Mouse (Mus musculus) forebrain, postnatal 0 days (tissue): ENCODE measurements around the gene Slc44a5. TPM values are rescaled to one million over a fixed set of nuclear protein-coding genes. Genes with fewer than 3 reads are reported as not detected.

ENCODE experiments used
- ATAC-seq: fragments of 200-750 bp; cut with Nextera tagmentation; 2 replicates; pipeline ENCODE4 v1.8.0; 2017; ENCODE audit warnings: mild to moderate bottlenecking, moderate library complexity
- DNase-seq: peaks from one replicate; pipeline ENCODE4 v3.0.0-alpha.2; 2015
- H3K27ac ChIP-seq: fragments of 300-500 bp; sonication (generic); 2 replicates; pipeline ENCODE4 v1.5.1; 2014; ENCODE audit warnings: low read depth, mild to moderate bottlenecking, antibody characterized with exemption, low read length, moderate library complexity, mixed read lengths
- H3K27me3 ChIP-seq: fragments of 300-500 bp; sonication (generic); 2 replicates; pipeline ENCODE4 v1.6.1; 2014; ENCODE audit warnings: mild to moderate bottlenecking, low read length, mixed read lengths; ENCODE audit not compliant: insufficient read depth
- H3K36me3 ChIP-seq: fragments of 300-500 bp; sonication (generic); 2 replicates; pipeline ENCODE4 v1.6.1; 2014; ENCODE audit warnings: mild to moderate bottlenecking, moderate library complexity; ENCODE audit not compliant: insufficient read depth
- H3K4me1 ChIP-seq: fragments of 300-500 bp; sonication (generic); 2 replicates; pipeline ENCODE4 v1.6.1; 2014; ENCODE audit warnings: antibody characterized with exemption; ENCODE audit not compliant: insufficient read depth
- H3K4me2 ChIP-seq: fragments of 300-500 bp; sonication (generic); 2 replicates; pipeline ENCODE4 v1.6.1; 2014; ENCODE audit warnings: low read depth, mild to moderate bottlenecking, moderate library complexity
- H3K4me3 ChIP-seq: fragments of 300-500 bp; sonication (generic); 2 replicates; pipeline ENCODE4 v1.5.1; 2014; ENCODE audit warnings: low read depth, low read length, mixed read lengths
- H3K9ac ChIP-seq: fragments of 300-500 bp; sonication (generic); 2 replicates; pipeline ENCODE4 v1.6.1; 2014; ENCODE audit warnings: mild to moderate bottlenecking
- H3K9me3 ChIP-seq: fragments of 300-500 bp; sonication (generic); 2 replicates; pipeline ENCODE4 v1.6.1; 2016; ENCODE audit warnings: low read length
- CTCF ChIP-seq: sonication (generic); IDR thresholded peaks from 2 replicates; pipeline ENCODE4 v1.5.1; 2016; ENCODE audit warnings: antibody characterized with exemption, control low read depth, low read depth
- WGBS: fragments of 180-500 bp; shearing (Covaris S2); extraction: QIAGEN DNeasy Blood & Tissue Kit; methylation state at CpG from one replicate; pipeline ENCODE4 v1.1.7; 2014; 5-methylcytosine and 5-hydroxymethylcytosine counted together
- polyA plus RNA-seq: library from polyadenylated mRNA; unstranded; fragments of >200 nt; fragmentation: Nextera tagmentation; extraction: Ambion mirVana; gene quantifications from 2 replicates; pipeline ENCODE4 v1.2.1, GENCODE M21; 2015
- total RNA-seq: library from RNA; depleted of rRNA; stranded (reverse); fragments of >200 nt; gene quantifications from 2 replicates; pipeline ENCODE4 v1.2.3, GENCODE M21; 2014

Slc44a5 gene
- total and polyA plus RNA-seq, 2 experiments from 2014 or later = 8.4 to 39.5 TPM

GRCm38 (mm10) chr3:154075749-154076148 is 102.5 kb downstream of the Slc44a5 start:
- Histone ChIP-seq H3K27ac (no peak overlapping the region), H3K36me3 (no peaks in the 10 kb centered on the region), H3K27me3 (no peaks in the 10 kb centered on the region), H3K9me3 (no peaks in the 10 kb centered on the region), H3K4me3 (no peak overlapping the region), H3K4me2 (no peak overlapping the region), H3K4me1 (no peaks in the 10 kb centered on the region), H3K9ac (no peak overlapping the region)
- 65% methylated on average over 10 of the region's 10 CpGs for WGBS
- TF ChIP-seq CTCF = no peak
- DNase-seq = no peak
- peak; percentile 68; the same call in 1 of the 2 replicates for ATAC-seq

- no peak overlapping the region for H3K9ac ChIP-seq
- no peak overlapping the region for H3K4me3 ChIP-seq
- H3K36me3 ChIP-seq = no peaks in the 10 kb centered on the region
- 26% methylated on average over 12 of the region's 12 CpGs for WGBS
- no peak for TF ChIP-seq CTCF
- no peaks in the 10 kb centered on the region for H3K27me3 ChIP-seq
- H3K4me2 ChIP-seq = peak overlapping the region; percentile 29; the same call in 1 of the 2 replicates
- H3K27ac ChIP-seq = no peak overlapping the region
- H3K9me3 ChIP-seq = no peaks in the 10 kb centered on the region
- ATAC-seq = peak; percentile 47
- 0 out of 2 replicates have a peak, but pooled peaks cover 2% of the 10 kb centered on the region for H3K4me1 ChIP-seq
- DNase-seq = peak; percentile 50
Measured at GRCm38 (mm10) chr3:154081687-154082086, 108.5 kb downstream of the Slc44a5 start.

- Histone ChIP-seq H3K9ac (no peak overlapping the region), H3K27me3 (no peaks in the 10 kb centered on the region), H3K4me1 (0 out of 2 replicates have a peak, but pooled peaks cover 2% of the 10 kb centered on the region), H3K4me2 (no peak overlapping the region; the same call in 1 of the 2 replicates), H3K4me3 (no peak overlapping the region), H3K9me3 (no peaks in the 10 kb centered on the region), H3K27ac (no peak overlapping the region), H3K36me3 (no peaks in the 10 kb centered on the region)
- DNase-seq (no peak), ATAC-seq (peak; percentile 43; the same call in 1 of the 2 replicates)
- 11% methylated on average over 9 of the region's 9 CpGs for WGBS
- no peak for TF ChIP-seq CTCF
Measured at GRCm38 (mm10) chr3:154082241-154082640, 109.0 kb downstream of the Slc44a5 start.

GRCm38 (mm10) chr3:154082961-154083360 is 109.7 kb downstream of the Slc44a5 start:
- no peak for ATAC-seq

GRCm38 (mm10) chr3:154089996-154090395 is 116.8 kb downstream of the Slc44a5 start:
- Histone ChIP-seq H3K9me3 (no peaks in the 10 kb centered on the region), H3K27me3 (no peaks in the 10 kb centered on the region), H3K36me3 (no peaks in the 10 kb centered on the region), H3K4me1 (0 out of 2 replicates have a peak, but pooled peaks cover 5% of the 10 kb centered on the region), H3K27ac (no peak overlapping the region), H3K4me2 (no peak overlapping the region), H3K4me3 (no peak overlapping the region), H3K9ac (no peak overlapping the region)
- ATAC-seq = no peak
- no peak for DNase-seq
- WGBS = 83% methylated on average over 5 of the region's 5 CpGs
- TF ChIP-seq CTCF = no peak

More at GRCm38 (mm10) chr3:154082961-154083360, 109.7 kb downstream of the Slc44a5 start:
- DNase-seq = no peak
- 0 out of 2 replicates have a peak, but pooled peaks cover 2% of the 10 kb centered on the region for H3K4me1 ChIP-seq
- TF ChIP-seq CTCF = 0 out of 2 replicates have a peak, but pooled peaks have one; percentile 3
- no peak overlapping the region for H3K9ac ChIP-seq
- H3K4me3 ChIP-seq = no peak overlapping the region
- H3K4me2 ChIP-seq = no peak overlapping the region
- no peaks in the 10 kb centered on the region for H3K27me3 ChIP-seq
- 61% methylated on average over 7 of the region's 7 CpGs for WGBS
- H3K36me3 ChIP-seq = no peaks in the 10 kb centered on the region
- H3K27ac ChIP-seq = no peak overlapping the region
- H3K9me3 ChIP-seq = no peaks in the 10 kb centered on the region

- no peak overlapping the region for H3K27ac ChIP-seq
- DNase-seq (no peak), ATAC-seq (no peak)
- 0 out of 2 replicates have a peak, but pooled peaks cover 5% of the 10 kb centered on the region for H3K4me1 ChIP-seq
- H3K4me2 ChIP-seq = no peak overlapping the region
- H3K27me3 ChIP-seq = no peaks in the 10 kb centered on the region
- H3K9ac ChIP-seq = no peak overlapping the region
- H3K36me3 ChIP-seq = no peaks in the 10 kb centered on the region
- 71% methylated on average over 15 of the region's 15 CpGs for WGBS
- no peak overlapping the region for H3K4me3 ChIP-seq
- no peaks in the 10 kb centered on the region for H3K9me3 ChIP-seq
- no peak for TF ChIP-seq CTCF
Measured at GRCm38 (mm10) chr3:154091468-154092338, 118.5 kb downstream of the Slc44a5 start.

- no peaks in the 10 kb centered on the region for H3K9me3 ChIP-seq
- no peaks in the 10 kb centered on the region for H3K27me3 ChIP-seq
- 0 out of 2 replicates have a peak, but pooled peaks cover 5% of the 10 kb centered on the region for H3K4me1 ChIP-seq
- no peak overlapping the region for H3K9ac ChIP-seq
- H3K36me3 ChIP-seq = no peaks in the 10 kb centered on the region
- DNase-seq = no peak
- no peak overlapping the region for H3K27ac ChIP-seq
- WGBS = 44% methylated on average over 7 of the region's 7 CpGs
- no peak for ATAC-seq
- TF ChIP-seq CTCF = no peak
- no peak overlapping the region for H3K4me3 ChIP-seq
- H3K4me2 ChIP-seq = no peak overlapping the region
Measured at GRCm38 (mm10) chr3:154092466-154092865, 119.2 kb downstream of the Slc44a5 start.
